Mouse (Mus musculus): ENCODE results near the gene Taar7b.

- no peak for TF ChIP-seq CTCF (conservative IDR thresholded peaks at IDR 0.05; ENCODE audit: insufficient read depth, insufficient read length, low read depth, low read length)
- no peak for TF ChIP-seq POLR2A (IDR thresholded peaks at IDR 0.05; ENCODE audit: low read depth, low read length)
These were observed 6.4 kb upstream of the Taar7b start, which contains the start of gene Taar7a for GRCm38 (mm10) chr10:23993381-23993780.

Measured in kidney, adult 2 months (tissue).